Mouse (Mus musculus): ENCODE measurements around the gene Col2a1.

Col2a1 gene

GRCm38 (mm10) chr15:98002991-98003821 is 1.3 kb downstream of the Col2a1 start:
- no peak for DNase-seq (ENCODE audit: extremely low read depth, low read depth)

DNA sequence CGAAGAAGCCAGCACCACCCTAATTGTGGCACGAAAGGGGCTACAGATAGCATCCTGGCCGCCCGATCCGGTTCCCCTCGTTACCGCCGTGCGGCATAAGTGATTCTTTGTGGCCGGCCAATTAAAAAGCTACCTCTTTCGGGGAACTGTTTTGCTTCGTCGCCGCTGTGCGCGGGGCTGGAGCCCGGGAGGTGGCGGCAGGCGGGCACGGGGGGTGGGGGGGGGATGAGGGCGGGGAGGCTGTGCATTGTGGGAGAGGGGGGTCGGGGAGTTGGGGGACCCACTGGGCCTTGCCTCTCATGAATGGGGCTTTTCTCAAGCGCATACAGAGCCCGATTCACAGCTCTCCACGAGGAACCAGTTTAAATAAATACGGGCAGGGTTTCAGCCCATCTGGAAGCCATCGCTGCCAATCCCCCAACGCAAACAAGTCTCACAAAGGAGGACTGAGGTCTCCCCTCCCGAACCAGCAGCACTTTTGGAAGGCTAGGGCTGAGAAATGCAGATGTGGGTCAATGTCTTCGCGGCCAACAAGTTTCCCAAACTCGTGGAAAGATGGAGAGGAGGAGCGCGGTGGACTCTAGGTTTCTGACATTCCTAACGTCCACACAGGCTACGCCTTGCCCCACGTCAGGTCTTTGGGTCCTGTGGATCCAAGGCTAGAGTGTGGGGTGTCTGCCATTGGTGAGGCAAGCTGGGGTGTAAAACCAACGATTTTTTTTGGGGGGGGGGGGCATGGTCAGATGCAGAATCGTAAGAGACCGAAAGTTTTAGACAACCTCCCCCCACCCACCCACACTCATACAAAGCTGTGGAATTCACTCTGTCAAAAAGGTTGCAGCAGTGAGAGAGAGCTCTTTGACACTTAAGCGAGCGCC is 2.1 kb downstream of the Col2a1 start:
- no peak for DNase-seq (ENCODE audit: extremely low read depth, low read depth)

DNA sequence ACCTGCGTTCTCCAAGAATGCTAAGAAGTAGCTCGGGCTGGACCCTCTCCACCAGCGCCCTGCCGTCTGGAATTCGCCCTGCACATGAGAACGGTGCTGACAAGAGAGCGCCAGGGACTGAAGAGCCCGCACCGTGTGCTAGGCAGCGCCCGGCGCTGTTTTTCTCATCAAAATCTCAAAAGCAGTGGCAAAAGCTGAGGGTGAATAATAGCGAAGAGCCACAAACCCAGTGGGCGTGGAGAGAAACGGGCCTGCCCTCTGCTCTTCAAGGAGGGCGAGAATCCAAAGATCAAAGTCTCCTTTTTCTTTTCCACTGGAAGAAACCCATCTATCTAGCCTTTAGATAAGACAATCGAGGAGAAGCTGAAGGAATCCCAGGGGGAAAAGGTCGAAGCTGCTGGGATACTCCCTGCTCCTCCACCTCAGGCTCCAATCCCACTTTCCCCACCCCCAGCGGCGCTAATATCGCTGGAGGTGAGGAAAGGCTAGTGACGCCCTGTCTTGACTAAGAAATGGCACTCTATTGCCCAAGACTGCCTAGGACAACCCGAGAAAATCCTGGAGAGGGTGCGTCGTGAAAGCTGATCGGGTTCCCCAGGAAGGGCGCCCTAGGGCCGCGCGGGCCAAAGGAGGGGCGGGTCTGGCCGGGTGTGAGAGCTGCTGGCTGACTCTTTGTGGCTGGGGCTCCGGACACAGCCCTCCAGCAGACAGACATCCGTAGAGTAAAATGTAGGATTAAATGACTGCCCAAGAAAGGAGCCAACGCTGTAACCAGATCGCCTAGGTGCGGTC is 3.0 kb downstream of the Col2a1 start:
- DNase-seq (ENCODE audit: extremely low read depth, low read depth): no peak

DNA sequence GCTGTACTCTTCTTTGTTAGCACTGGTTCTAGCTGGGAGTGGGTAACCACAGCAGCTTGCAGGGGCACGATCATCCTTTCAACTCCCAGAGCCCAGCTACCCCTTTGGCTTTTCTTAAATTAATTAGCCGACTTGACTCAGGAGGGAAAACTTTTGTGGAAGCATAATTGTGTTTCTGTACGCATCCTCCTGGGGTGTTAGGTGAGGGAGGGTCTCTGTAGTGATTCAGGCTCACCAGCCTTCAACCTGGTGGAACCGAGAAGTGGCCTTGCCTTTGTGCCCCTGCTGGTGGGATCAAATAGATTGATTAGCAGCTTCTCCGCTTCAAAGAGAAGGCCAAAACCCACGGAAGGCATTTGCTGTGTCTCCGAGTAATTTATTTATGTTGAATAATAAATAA is 4.5 kb downstream of the Col2a1 start:
- DNase-seq (ENCODE audit: extremely low read depth, low read depth): no peak

GRCm38 (mm10) chr15:97999546-97999945 is 4.9 kb downstream of the Col2a1 start:
- DNase-seq (ENCODE audit: extremely low read depth, low read depth): no peak

- DNase-seq (ENCODE audit: extremely low read depth, low read depth): no peak
Observed at GRCm38 (mm10) chr15:97996716-97997256, 7.7 kb downstream of the Col2a1 start.

DNA sequence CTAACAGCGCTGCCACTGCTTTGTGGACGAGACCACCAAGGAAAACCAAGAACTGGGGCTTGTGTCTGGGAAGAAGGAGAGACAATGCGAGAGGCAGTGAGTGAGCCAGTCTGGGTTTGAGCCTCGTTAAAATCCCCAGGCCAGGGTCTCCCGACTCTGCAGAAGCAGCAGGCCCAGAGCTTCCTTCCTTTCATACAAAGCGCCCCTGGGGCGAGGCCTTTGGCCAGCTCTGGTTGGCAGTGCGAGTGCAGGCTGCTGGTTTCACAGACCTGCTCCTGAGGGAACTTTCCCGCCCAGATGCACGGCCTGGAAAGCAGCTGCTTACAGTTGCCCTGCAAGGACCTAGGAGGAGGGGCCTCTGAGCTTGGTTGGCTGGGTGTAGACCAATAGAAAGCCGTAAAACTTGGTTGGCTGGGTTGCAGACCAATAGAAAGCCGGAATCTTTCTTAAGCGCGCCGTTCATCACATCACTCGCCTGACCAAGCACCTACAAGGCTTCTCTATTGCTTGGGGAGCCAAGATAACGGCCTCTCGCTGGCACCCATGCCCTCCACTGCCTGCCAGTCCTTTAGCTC is 11.7 kb downstream of the Col2a1 start:
- peak; percentile 99 for DNase-seq (ENCODE audit: extremely low read depth, low read depth)

- DNase-seq (ENCODE audit: extremely low read depth, low read depth): no peak
Observed at GRCm38 (mm10) chr15:97992027-97992711, 12.3 kb downstream of the Col2a1 start.

- no peak for DNase-seq (ENCODE audit: extremely low read depth, low read depth)
Observed at GRCm38 (mm10) chr15:97991285-97991895, 13.1 kb downstream of the Col2a1 start.

GRCm38 (mm10) chr15:97990721-97991120 is 13.8 kb downstream of the Col2a1 start:
- DNase-seq (ENCODE audit: extremely low read depth, low read depth): no peak

DNA sequence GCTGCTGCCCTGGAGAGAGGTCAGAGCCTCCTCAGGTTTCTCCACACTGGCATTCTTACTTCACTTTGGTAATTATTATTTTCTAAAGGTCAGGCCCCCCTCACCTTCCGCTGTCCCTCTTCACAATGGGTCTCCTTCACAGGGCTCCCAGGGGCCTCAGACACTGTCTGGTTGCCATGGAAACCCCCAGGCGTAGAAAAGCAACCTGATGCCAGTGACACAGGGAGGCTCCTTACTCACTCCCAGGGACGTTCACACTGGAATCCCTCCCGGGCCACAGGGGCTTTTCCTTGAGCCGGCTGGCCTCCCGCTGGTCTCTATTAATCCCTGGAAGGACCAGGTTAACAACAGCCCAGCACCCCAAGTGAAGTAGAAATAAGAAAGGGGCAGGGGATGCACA is 14.4 kb downstream of the Col2a1 start:
- no peak for DNase-seq (ENCODE audit: extremely low read depth, low read depth)

DNA sequence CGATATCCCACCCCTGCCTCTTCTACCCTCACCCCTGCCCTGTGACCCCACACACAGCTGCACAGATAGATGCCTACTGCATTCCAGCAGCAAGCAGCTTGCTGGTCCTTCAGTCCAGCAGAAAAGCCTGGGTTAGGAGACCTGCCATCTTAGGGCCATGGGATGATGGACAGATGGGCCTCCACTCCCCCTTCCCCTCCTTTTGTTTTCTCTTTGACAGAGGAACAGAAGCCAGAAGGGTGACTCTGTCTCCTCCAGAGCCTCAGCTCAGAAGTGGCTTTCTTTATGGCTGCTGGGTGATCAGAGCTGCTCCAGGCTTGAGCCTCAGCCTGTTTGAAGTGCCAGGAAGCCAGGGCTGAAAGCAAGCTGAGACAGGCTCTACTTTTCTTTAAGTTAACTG is 15.0 kb downstream of the Col2a1 start:
- no peak for DNase-seq (ENCODE audit: extremely low read depth, low read depth)

GRCm38 (mm10) chr15:97981560-97981959 is 22.9 kb downstream of the Col2a1 start:
- DNase-seq (ENCODE audit: extremely low read depth, low read depth): no peak

DNA sequence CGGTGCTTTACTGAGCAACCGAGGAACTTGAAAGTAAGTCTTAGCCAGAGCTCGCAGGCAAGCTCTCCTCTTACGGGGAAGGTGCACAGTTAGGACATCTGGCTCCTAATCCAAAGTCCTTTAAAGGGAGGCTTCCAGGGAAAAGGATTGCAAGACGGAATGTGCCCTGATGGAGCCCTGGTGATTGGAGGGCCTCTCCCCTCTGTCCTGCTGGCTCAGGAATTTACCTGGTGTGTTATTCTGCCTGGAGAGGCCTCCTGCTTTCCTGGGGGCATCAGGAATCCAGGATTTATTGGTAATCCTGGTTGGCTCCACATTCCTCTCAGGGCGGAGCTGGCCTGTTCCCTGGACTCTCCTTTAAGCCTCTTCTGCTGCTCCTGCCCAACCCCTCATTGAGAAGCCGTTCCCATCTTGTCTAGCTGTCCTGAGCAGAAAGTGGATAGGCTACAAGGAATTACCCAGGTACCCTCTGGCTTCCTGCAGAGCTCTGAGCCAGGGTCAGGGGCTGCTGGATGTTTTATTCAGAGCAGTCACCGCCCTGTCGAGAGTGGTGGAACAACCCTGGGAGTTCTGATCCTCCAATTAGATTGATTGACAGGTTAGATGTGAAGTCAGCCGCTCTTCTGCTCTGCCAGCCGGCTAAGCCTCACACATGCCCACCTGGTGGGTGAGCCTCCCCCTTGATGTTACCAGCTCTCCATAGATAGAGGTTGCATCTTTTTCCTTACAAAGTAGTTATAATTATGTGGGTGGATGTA is 31.1 kb downstream of the Col2a1 start:
- no peak for DNase-seq (ENCODE audit: extremely low read depth, low read depth)

- no peak for DNase-seq (ENCODE audit: extremely low read depth, low read depth)
Observed at GRCm38 (mm10) chr15:97972580-97972979, 31.9 kb downstream of the Col2a1 start.

DNA sequence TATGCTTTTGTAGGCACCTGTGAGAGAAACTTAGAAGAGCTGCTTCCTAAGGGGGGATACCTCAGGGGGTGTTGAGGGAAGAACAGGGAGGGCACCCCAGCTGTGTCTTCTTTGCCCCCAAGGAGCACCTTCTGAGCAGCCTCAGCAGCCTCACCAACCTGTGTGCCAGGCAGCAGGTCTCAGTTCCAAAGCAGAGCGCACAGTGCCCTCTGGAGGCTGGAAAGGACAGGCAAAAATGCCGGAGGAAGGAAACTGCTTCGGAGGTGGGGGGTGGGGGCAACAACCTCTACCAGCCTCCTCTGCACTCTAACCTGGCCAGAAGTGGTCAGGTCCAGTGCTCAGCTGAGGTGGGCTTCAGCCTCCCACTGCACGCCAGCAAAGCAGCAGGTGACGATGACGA is 34.2 kb downstream of the Col2a1 start:
- no peak for DNase-seq (ENCODE audit: extremely low read depth, low read depth)

GRCm38 (mm10) chr15:97965311-97966045 is 39.0 kb downstream of the Col2a1 start:
- DNase-seq (ENCODE audit: extremely low read depth, low read depth): no peak

- no peak for DNase-seq (ENCODE audit: extremely low read depth, low read depth)
Observed at GRCm38 (mm10) chr15:97964836-97965187, 39.7 kb downstream of the Col2a1 start.

All from MEL-GATA-1-ER (cell line).